Mouse (Mus musculus) megakaryocyte progenitor cell, adult 5-6 weeks (primary cell): ENCODE results near the gene Ccdc88a. TPM values are rescaled to one million over a fixed set of nuclear protein-coding genes. Genes with fewer than 3 reads are reported as not detected.

Experiments
- ATAC-seq: replicated peaks from 2 replicates; pipeline ENCODE4 v1.8.0; 2016; ENCODE audit warnings: mild to moderate bottlenecking, moderate TSS enrichment, inconsistent platforms; ENCODE audit not compliant: poor library complexity
- total RNA-seq, 2 experiments: library from RNA; stranded (forward) in 1 of 2; stranded (reverse) in 1 of 2; fragments of 157-497, 149-512 nt in 1 of 2; fragments of 200-1000 nt in 1 of 2; gene quantifications; 2 replicates each; pipeline versions ENCODE4 v1.2.3 to v1.2.4; 2015 to 2017

Gene Ccdc88a
- total RNA-seq, 2 experiments from 2014 or later = 30.9 to 32.5 TPM

DNA sequence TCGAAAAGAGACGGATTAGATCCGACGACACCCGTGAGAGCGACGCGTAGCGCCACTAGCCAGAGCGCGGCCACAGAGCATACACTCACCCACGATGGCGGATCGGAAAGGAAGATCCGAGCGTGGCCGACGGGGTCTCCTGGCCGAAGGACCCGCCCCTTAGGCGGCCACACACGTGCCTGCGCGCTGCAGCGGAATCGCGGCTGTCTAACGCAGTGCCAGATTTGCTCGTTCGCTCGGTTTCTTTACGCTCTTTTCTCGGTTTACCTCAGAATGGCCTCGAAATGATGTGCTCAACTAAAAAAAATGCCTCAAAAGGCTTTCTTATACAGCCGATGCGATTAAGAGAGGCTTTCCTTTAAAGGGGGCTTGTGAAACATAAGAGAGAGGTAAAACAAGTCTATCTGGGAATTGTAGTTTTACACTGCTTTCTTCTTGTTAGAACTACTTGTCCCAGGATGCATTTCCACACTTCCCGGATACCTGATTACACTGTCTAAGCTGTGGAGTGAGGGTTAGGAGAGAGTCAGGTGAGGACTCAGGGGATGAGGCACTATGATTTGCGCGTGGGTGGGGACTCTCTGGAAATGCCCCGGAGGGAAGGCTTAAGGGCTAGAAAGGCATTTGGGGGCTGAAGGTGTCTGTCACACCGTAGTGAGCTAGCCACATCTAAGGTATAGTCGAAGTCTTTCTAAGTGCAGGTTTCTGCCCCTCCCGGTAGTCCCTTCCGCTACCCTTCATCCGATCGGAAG lies 174.5 kb downstream of the Ccdc88a start, which contains the start of the genes Clhc1 and Rps27a:
Gene Clhc1 (plus strand): TSS at position 199 of the 752 bp plus-strand sequence.
Gene Rps27a (minus strand): TSS at position 358 of the 752 bp plus-strand sequence.
- ATAC-seq = peak; percentile 82

DNA sequence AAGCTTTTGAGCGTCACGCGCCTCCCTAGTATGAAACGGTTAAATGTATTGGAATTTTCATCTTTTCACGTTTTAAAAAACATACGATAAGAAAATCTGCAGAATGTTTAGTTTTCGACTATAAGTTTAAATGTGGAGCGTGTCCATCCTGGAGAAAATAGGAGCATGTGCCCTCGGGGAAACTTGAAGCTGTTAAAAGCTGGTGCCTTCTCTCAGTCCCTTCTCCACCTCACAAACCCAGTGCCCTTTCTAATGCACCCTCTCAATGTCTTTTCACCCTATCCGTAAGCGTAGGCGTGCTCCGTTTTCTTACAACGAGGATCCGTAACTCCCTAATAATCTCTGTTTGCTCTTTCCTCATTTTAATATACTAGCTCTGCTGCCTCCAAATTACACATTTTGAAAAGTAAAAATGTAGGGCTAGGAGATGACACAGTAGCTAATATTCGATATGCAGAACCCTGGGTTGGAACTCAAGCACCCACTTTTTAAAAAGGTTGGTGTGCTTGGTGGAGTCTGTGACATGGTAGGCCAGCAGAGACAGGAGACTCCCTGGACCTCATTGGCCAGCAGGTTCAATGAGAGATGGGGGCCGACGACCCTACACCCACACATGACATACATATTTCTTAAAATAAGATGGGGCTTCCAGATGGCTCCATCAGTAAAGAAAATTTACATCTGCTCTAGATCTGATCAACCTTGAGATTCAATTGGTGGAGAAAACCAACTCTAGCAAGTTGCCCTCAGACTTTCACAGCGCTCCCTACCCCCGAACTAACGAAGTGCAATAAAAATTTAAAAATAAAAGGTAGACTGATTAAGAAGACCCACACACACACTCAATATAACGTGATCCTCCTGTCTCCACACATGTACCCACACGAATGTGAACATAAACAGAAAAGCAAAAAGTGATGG lies 175.3 kb downstream of the Ccdc88a start:
- ATAC-seq = no peak

DNA sequence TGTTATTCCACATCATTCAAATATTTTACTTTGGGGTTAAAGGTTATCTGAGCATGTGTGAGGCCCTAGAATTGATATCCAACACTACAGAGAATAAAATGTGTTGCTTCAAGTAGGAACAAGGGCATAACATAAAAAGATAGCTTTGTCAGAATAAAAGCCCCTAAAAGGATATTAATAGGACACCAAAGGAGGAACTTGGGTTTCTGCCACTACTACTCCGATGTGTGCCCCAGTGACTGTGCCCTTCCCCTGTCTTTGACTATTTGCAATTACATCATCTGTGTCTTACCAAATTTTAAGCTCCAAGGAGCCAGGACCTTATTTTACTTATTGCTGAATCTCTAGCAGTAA lies 175.9 kb downstream of the Ccdc88a start:
- ATAC-seq = peak; percentile 58

Other genes with a start within 250 kb of the Ccdc88a start
- gene Pnpt1, start 242.9 kb upstream of the Ccdc88a start, total RNA-seq (2015) = 69.5 and 69.8 TPM in 2 replicates
- 51.1 and 66.2 TPM in 2 replicates for gene Pnpt1, start 242.9 kb upstream of the Ccdc88a start, total RNA-seq (2017)
- gene Ppp4r3b, start 200.8 kb upstream of the Ccdc88a start, total RNA-seq (2015) = 103 and 108 TPM in 2 replicates
- 116 and 149 TPM in 2 replicates for gene Ppp4r3b, start 200.8 kb upstream of the Ccdc88a start, total RNA-seq (2017)
- 34.2 and 39.6 TPM in 2 replicates for gene Cfap36, start 126.2 kb upstream of the Ccdc88a start, total RNA-seq (2015)
- 35.8 and 40.7 TPM in 2 replicates for gene Cfap36, start 126.2 kb upstream of the Ccdc88a start, total RNA-seq (2017)
- gene Prorsd1, start 141.4 kb downstream of the Ccdc88a start, total RNA-seq (2015) = 45.7 and 50.9 TPM in 2 replicates
- gene Prorsd1, start 141.4 kb downstream of the Ccdc88a start, total RNA-seq (2017) = 49.4 and 61.1 TPM in 2 replicates
- gene Mtif2, start 152.8 kb downstream of the Ccdc88a start, total RNA-seq (2015) = 20.1 and 30.0 TPM in 2 replicates
- gene Mtif2, start 152.8 kb downstream of the Ccdc88a start, total RNA-seq (2017) = 64.9 and 80.4 TPM in 2 replicates
- 0.10 and 0.73 TPM in 2 replicates for gene Clhc1, start 174.3 kb downstream of the Ccdc88a start, total RNA-seq (2015)
- gene Clhc1, start 174.3 kb downstream of the Ccdc88a start, total RNA-seq (2017) = 0.12 and 0.47 TPM in 2 replicates
- gene Rps27a, start 174.5 kb downstream of the Ccdc88a start, total RNA-seq (2015) = 2,267 and 2,302 TPM in 2 replicates
- gene Rps27a, start 174.5 kb downstream of the Ccdc88a start, total RNA-seq (2017) = 1,089 and 1,288 TPM in 2 replicates